Comparison of ENCODE assay signal across 9 mouse cellular contexts in the genomic region with DNA sequence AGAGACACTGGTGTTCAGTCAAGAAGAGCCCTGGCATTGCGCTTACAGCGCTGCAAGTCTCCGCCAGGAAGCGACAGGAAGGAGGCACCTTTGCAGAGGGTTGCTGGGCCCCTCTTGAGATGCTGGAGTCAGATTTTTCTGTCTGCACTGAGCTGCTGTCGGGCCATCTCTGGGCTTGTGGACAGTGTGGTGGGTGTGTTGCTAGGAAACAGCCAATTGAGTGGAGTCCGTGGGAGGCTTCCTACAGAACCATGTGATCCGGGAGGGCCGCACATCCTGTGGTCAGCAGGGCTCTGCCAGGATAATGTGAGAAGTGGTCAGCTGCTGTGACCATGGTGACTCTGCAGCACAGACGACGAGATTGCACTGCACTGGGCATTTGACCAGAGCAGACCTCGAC. TPM values are rescaled to one million over a fixed set of nuclear protein-coding genes. Genes with fewer than 3 reads are reported as not detected.
DNase-seq lines count a peak whose midpoint lies in the region; ATAC-seq and TF ChIP-seq lines count a peak whose summit lies in the region.
"Had no signal": no experiment of that assay in that cellular context is flagged by ENCODE, and none has a peak within 500 bp of the region (broad histone marks: within the 10 kb centered on the region; RNA-seq: fewer than 3 reads in every experiment).

No protein-coding gene starts in this region.

- peaks cover 18% of the 10 kb centered on the region for H3K4me1 ChIP-seq in kidney, embryonic 15.5 days
- no peaks in the 10 kb centered on the region for H3K4me1 ChIP-seq in kidney, adult 2 months (ENCODE audit: control insufficient read depth, insufficient read depth, low read length)
- H3K4me1 ChIP-seq in embryonic facial prominence, embryonic 10.5 days: peaks cover 21% of the 10 kb centered on the region
- peaks cover 2% of the 10 kb centered on the region; the same call in 1 of the 2 replicates for H3K4me1 ChIP-seq in stomach, embryonic 14.5 days (ENCODE audit: control insufficient read depth, insufficient read depth, low read length)
- no peaks in the 10 kb centered on the region for H3K4me1 ChIP-seq in liver, postnatal 0 days (ENCODE audit: insufficient read depth)

- H3K36me3 ChIP-seq in kidney, embryonic 15.5 days: no peaks in the 10 kb centered on the region
- no peaks in the 10 kb centered on the region for H3K36me3 ChIP-seq in kidney, adult 2 months (ENCODE audit: control insufficient read depth, insufficient read depth, low read length)
- no peaks in the 10 kb centered on the region for H3K36me3 ChIP-seq in embryonic facial prominence, embryonic 10.5 days (replicated peaks)
- no peaks in the 10 kb centered on the region for H3K36me3 ChIP-seq in stomach, embryonic 14.5 days (ENCODE audit: control insufficient read depth, insufficient read depth, low read length)
- H3K36me3 ChIP-seq in liver, postnatal 0 days (replicated peaks; ENCODE audit: insufficient read depth, low read length): no peaks in the 10 kb centered on the region

- H3K9me3 ChIP-seq in kidney, embryonic 15.5 days (replicated peaks): no peaks in the 10 kb centered on the region
- H3K9me3 ChIP-seq in embryonic facial prominence, embryonic 10.5 days: no peaks in the 10 kb centered on the region
- no peaks in the 10 kb centered on the region for H3K9me3 ChIP-seq in stomach, embryonic 14.5 days (ENCODE audit: control insufficient read depth, low read depth, low read length)
- no peaks in the 10 kb centered on the region for H3K9me3 ChIP-seq in liver, postnatal 0 days (ENCODE audit: low read length)

- H3K27me3 ChIP-seq in kidney, embryonic 15.5 days: peaks cover 33% of the 10 kb centered on the region
- H3K27me3 ChIP-seq in kidney, adult 2 months (replicated peaks; ENCODE audit: control insufficient read depth, insufficient read depth, low read length): 0 out of 2 replicates have a peak, but pooled peaks cover 1% of the 10 kb centered on the region
- peaks cover 49% of the 10 kb centered on the region for H3K27me3 ChIP-seq in embryonic facial prominence, embryonic 10.5 days (replicated peaks; ENCODE audit: low read depth, poor library complexity, severe bottlenecking)
- H3K27me3 ChIP-seq in stomach, embryonic 14.5 days (ENCODE audit: control insufficient read depth, insufficient read depth, low read length): 0 out of 2 replicates have a peak, but pooled peaks cover 2% of the 10 kb centered on the region
- peaks cover 30% of the 10 kb centered on the region for H3K27me3 ChIP-seq in liver, postnatal 0 days (ENCODE audit: insufficient read depth, low read length)

- H3K27ac ChIP-seq in kidney, embryonic 15.5 days: no peak overlapping the region
- H3K27ac ChIP-seq in kidney, adult 2 months (ENCODE audit: insufficient read depth, low read depth, low read length): no peak overlapping the region
- 0 out of 2 replicates have a peak overlapping the region, but pooled peaks have one; percentile 2 for H3K27ac ChIP-seq in embryonic facial prominence, embryonic 10.5 days (replicated peaks)
- H3K27ac ChIP-seq in stomach, embryonic 14.5 days (ENCODE audit: low read length): no peak overlapping the region
- no peak overlapping the region for H3K27ac ChIP-seq in liver, postnatal 0 days (ENCODE audit: low read depth)

- WGBS in kidney, embryonic 15.5 days: 25% methylated on average over 11 of the region's 11 CpGs
- WGBS in kidney, adult 2 months: 26% methylated on average over 11 of the region's 11 CpGs
- WGBS in embryonic facial prominence, embryonic 10.5 days: 28% methylated on average over 11 of the region's 11 CpGs
- WGBS in stomach, embryonic 14.5 days: 31% methylated on average over 11 of the region's 11 CpGs
- 22% methylated on average over 11 of the region's 11 CpGs for WGBS in liver, postnatal 0 days (ENCODE audit: insufficient replicate concordance)

- no peak for TF ChIP-seq EP300 in liver, postnatal 0 days (IDR thresholded peaks at IDR 0.05; ENCODE audit: low read depth)

- no peak overlapping the region for H3K4me3 ChIP-seq in kidney, embryonic 15.5 days (replicated peaks)
- H3K4me3 ChIP-seq in kidney, adult 2 months (ENCODE audit: insufficient read depth, low read depth, low read length): no peak overlapping the region
- H3K4me3 ChIP-seq in embryonic facial prominence, embryonic 10.5 days: no peak overlapping the region; the same call in 1 of the 2 replicates
- no peak overlapping the region for H3K4me3 ChIP-seq in stomach, embryonic 14.5 days (ENCODE audit: low read depth, low read length)
- no peak overlapping the region for H3K4me3 ChIP-seq in liver, postnatal 0 days (ENCODE audit: low read depth, low read length)

- H3K9ac ChIP-seq in kidney, embryonic 15.5 days: no peak overlapping the region
- H3K9ac ChIP-seq in stomach, embryonic 14.5 days (replicated peaks; ENCODE audit: low read depth, low read length): no peak overlapping the region
- H3K9ac ChIP-seq in liver, postnatal 0 days (replicated peaks): no peak overlapping the region

- no peak for TF ChIP-seq CTCF in kidney, adult 2 months (conservative IDR thresholded peaks at IDR 0.05; ENCODE audit: insufficient read depth, insufficient read length, low read depth, low read length)
- TF ChIP-seq CTCF in liver, postnatal 0 days (IDR thresholded peaks at IDR 0.05; ENCODE audit: low read depth): no peak

- TF ChIP-seq POLR2A in kidney, adult 2 months (IDR thresholded peaks at IDR 0.05; ENCODE audit: low read depth, low read length): no peak

- ATAC-seq in kidney, embryonic 15.5 days (replicated peaks; ENCODE audit: low FRiP score): peak; percentile 73; the same call in 1 of the 2 replicates
- peak; percentile 25; the same call in 1 of the 2 replicates for ATAC-seq in stomach, embryonic 14.5 days (ENCODE audit: insufficient number of reproducible peaks, insufficient read depth, low FRiP score, low read depth)
- no peak for ATAC-seq in liver, postnatal 0 days

- no peak for DNase-seq in kidney, adult 2 months
- peak; percentile 47 for DNase-seq in embryonic facial prominence, embryonic 10.5 days (ENCODE audit: low spot score)
- DNase-seq in heart, postnatal 4 days: peak; percentile 64
- peak; percentile 31 for DNase-seq in lung, postnatal 25 days (ENCODE audit: low spot score)
- DNase-seq in liver, postnatal 0 days: no peak
- DNase-seq in thymus, postnatal 0 days (ENCODE audit: low spot score): no peak

- H3K4me2 ChIP-seq in kidney, embryonic 15.5 days: peak overlapping the region; percentile 26
- 0 out of 2 replicates have a peak overlapping the region, but pooled peaks have one; percentile 1 for H3K4me2 ChIP-seq in stomach, embryonic 14.5 days (replicated peaks; ENCODE audit: low read depth, low read length)
- no peak overlapping the region for H3K4me2 ChIP-seq in liver, postnatal 0 days (ENCODE audit: low read depth, low read length)

RNA-seq across cellular contexts. Expression of a gene that starts 4.6 kb away (rescaled TPM):
- 0.18 TPM in 2 replicates for polyA plus RNA-seq in kidney, embryonic 15.5 days (2015; fragmentation: Nextera tagmentation; extraction: Ambion mirVana)
- 0.77 and 1.1 TPM in 2 replicates for polyA plus RNA-seq in kidney, adult 2 months (2012; rRNA removed)
- polyA plus RNA-seq in embryonic facial prominence, embryonic 10.5 days (2016; fragmentation: Nextera tagmentation; extraction: Ambion mirVana): 0.92 and 0.94 TPM in 2 replicates
- total RNA-seq in heart, postnatal 4 days (2021): 1 to 10 TPM; 3.9 to 4.0 TPM
- polyA plus RNA-seq in stomach, embryonic 14.5 days (2014; fragmentation: Nextera tagmentation; extraction: Ambion mirVana): 0.46 and 0.50 TPM in 2 replicates
- polyA plus RNA-seq in liver, postnatal 0 days (2015; fragmentation: Nextera tagmentation; extraction: Ambion mirVana): 0.07 TPM in 1 of 2 replicates, not detected in the other
- polyA plus RNA-seq in thymus, postnatal 0 days (2015; fragmentation: Nextera tagmentation; extraction: Ambion mirVana): 0.52 and 0.59 TPM in 2 replicates
- total RNA-seq: MEL had no signal

Comparison
In these comparisons a context has a peak if more than half of its experiments do, and no peak if none do; other contexts are left out.
1. DNase-seq: peak in embryonic facial prominence, embryonic 10.5 days (single experiment), heart, postnatal 4 days (single experiment) and lung, postnatal 25 days (single experiment); none in kidney, adult 2 months (single experiment), liver, postnatal 0 days (single experiment) and thymus, postnatal 0 days (single experiment).